Mouse (Mus musculus): ENCODE results near the gene Hic2.

- TF ChIP-seq TAL1 (IDR thresholded peaks at IDR 0.05; ENCODE audit: low read length) (no peak), GATA1 (IDR thresholded peaks at IDR 0.05; ENCODE audit: low read length) (no peak)
These were observed 49.8 kb downstream of the Hic2 start for GRCm38 (mm10) chr16:17283151-17283550.
